Mouse (Mus musculus) liver, embryonic 14.5 days (tissue): Measurements from ENCODE around the gene Acad12. TPM values are rescaled to one million over a fixed set of nuclear protein-coding genes. Genes with fewer than 3 reads are reported as not detected.
"Not testable (repeated sequence)": the region's sequence is repeated elsewhere in the genome, so short reads cannot be mapped to it uniquely, and the experiment has no call there.

Experiments used
- ATAC-seq: fragments of 200-750 bp; cut with Nextera tagmentation; 2 replicates; pipeline ENCODE4 v1.8.0; 2017; ENCODE audit warnings: moderate number of reproducible peaks, mild to moderate bottlenecking, moderate library complexity; ENCODE audit not compliant: insufficient read depth
- DNase-seq, 3 experiments: peaks; one replicate each; pipeline ENCODE4 v3.0.0-alpha.2; 2012 to 2013; ENCODE audit warnings: low read depth in 3 of 3, low spot score in 3 of 3
- H3K27ac ChIP-seq: fragments of 300-500 bp; sonication (generic); 2 replicates; pipeline ENCODE4 v1.5.1; 2014; ENCODE audit warnings: moderate library complexity, mild to moderate bottlenecking, control low read depth, inconsistent platforms
- H3K27me3 ChIP-seq: fragments of 300-500 bp; sonication (generic); 2 replicates; pipeline ENCODE4 v1.6.1; 2014; ENCODE audit warnings: mild to moderate bottlenecking, low read length, moderate library complexity; ENCODE audit not compliant: control insufficient read depth, insufficient read depth
- H3K36me3 ChIP-seq: fragments of 300-500 bp; sonication (generic); replicated peaks from 2 replicates; pipeline ENCODE4 v1.6.1; 2014; ENCODE audit warnings: low read depth; ENCODE audit not compliant: control insufficient read depth, insufficient read depth
- H3K4me1 ChIP-seq, 2 experiments: fragments of 200-500 bp in 1 of 2; fragments of 300-500 bp in 1 of 2; sonication (generic) in 1 of 2; replicated peaks; 2 replicates each; pipeline ENCODE4 v1.6.1; 2012 to 2014; ENCODE audit warnings: antibody characterized with exemption in 1 of 2, inconsistent platforms in 1 of 2, low read length in 1 of 2; ENCODE audit not compliant: control insufficient read depth in 2 of 2, insufficient read depth in 2 of 2
- H3K4me2 ChIP-seq: fragments of 300-500 bp; sonication (generic); 2 replicates; pipeline ENCODE4 v1.6.1; 2014; ENCODE audit warnings: low read depth, mild to moderate bottlenecking, control low read depth, moderate library complexity
- H3K4me3 ChIP-seq, 2 experiments: fragments of 200-500 bp in 1 of 2; fragments of 300-500 bp in 1 of 2; sonication (generic) in 1 of 2; 2 replicates each; pipeline ENCODE4 v1.5.1; 2012 to 2014; ENCODE audit warnings: low read depth in 2 of 2, low read length in 2 of 2, mild to moderate bottlenecking in 2 of 2, control low read depth in 1 of 2, inconsistent platforms in 1 of 2, moderate library complexity in 1 of 2; ENCODE audit not compliant: insufficient read depth in 1 of 2
- H3K9ac ChIP-seq: fragments of 300-500 bp; sonication (generic); replicated peaks from 2 replicates; pipeline ENCODE4 v1.6.1; 2014; ENCODE audit warnings: mild to moderate bottlenecking, control low read depth, moderate library complexity
- H3K9me3 ChIP-seq: fragments of 300-500 bp; sonication (generic); 2 replicates; pipeline ENCODE4 v1.6.1; 2016; ENCODE audit warnings: low read length, mixed read lengths; ENCODE audit not compliant: control insufficient read depth
- CTCF ChIP-seq: IDR thresholded peaks from 2 replicates; pipeline ENCODE4 v1.5.1; 2016; ENCODE audit warnings: antibody characterized with exemption, low read depth, control low read depth
- EP300 ChIP-seq: IDR thresholded peaks from 2 replicates; pipeline ENCODE4 v1.6.1; 2016; ENCODE audit warnings: antibody characterized with exemption, low read depth
- WGBS: fragments of 180-500 bp; shearing (Covaris S2); extraction: QIAGEN DNeasy Blood & Tissue Kit; methylation state at CpG from one replicate; pipeline ENCODE4 v1.1.7; 2014; ENCODE audit not compliant: insufficient replicate concordance; 5-methylcytosine and 5-hydroxymethylcytosine counted together
- polyA plus RNA-seq, 2 experiments: library from polyadenylated mRNA; depleted of rRNA in 1 of 2; stranded (reverse) in 1 of 2; unstranded in 1 of 2; fragments of >200 nt; fragmentation: Nextera tagmentation in 1 of 2; extraction: Ambion mirVana in 1 of 2; gene quantifications; 2 replicates each; pipeline versions ENCODE4 v1.2.1 to v1.2.3; 2012 to 2014

Acad12 gene
- polyA plus RNA-seq, 2 experiments, result 0.69 to 1.1 TPM

DNA sequence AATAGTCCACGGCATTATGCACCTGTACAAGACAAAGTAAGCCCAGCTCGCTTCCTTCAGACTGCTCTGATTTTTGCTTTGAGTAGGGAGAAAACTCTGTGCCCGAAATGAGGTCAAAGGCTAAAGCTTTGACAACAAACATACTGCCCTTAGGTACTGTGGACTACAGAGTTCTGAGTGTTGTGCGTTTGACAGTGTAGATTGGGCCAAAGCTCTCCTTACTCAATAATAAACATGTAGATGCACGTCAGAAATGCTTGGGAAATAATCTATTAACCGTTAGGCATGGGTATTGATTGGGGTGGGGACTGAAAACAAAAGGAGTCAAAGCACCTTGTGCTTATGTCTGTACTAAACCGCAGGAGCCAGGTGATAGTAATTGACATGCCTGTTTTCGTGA lies 44.7 kb upstream of the Acad12 start:
- no peaks in the 10 kb centered on the region for H3K9me3 ChIP-seq
- DNase-seq (no peak), ATAC-seq (no peak)
- H3K4me3 ChIP-seq, result no peak overlapping the region
- H3K9ac ChIP-seq, result no peak overlapping the region
- H3K27me3 ChIP-seq, result no peaks in the 10 kb centered on the region
- no peak overlapping the region for H3K4me2 ChIP-seq
- H3K27ac ChIP-seq, result no peak overlapping the region
- H3K36me3 ChIP-seq, result peaks cover 30% of the 10 kb centered on the region
- TF ChIP-seq CTCF (no peak), EP300 (no peak)
- 81% methylated on average over 8 of the region's 8 CpGs for WGBS
- peaks cover 4 to 17% of the 10 kb centered on the region in 2 experiments for H3K4me1 ChIP-seq

DNA sequence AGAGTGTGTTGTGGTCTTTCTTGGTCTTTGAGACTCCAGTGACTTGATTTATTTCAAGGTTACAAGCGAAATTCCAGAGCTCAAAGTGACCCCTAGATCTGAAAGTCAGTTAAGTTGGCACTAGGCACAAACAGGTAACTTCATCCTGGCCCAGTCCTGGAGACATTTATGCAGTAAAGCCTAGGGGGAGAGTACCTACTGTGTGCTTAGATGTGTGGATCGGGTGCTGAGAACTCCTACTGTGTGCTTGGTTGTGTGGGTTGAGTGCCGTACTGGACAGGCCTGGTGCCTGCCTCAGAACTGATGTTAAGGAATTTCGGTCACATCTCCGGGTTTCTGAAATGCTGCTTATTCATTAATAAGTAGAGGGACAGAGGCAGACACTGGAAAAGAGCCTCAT lies 42.8 kb upstream of the Acad12 start:
- Histone ChIP-seq H3K27me3 (no peaks in the 10 kb centered on the region), H3K4me3 (peak overlapping the region; percentile 88 to 90), H3K4me2 (peak overlapping the region; percentile 72), H3K9ac (peak overlapping the region; percentile 79), H3K4me1 (peaks cover 4 to 17% of the 10 kb centered on the region in 2 experiments), H3K36me3 (peaks cover 24% of the 10 kb centered on the region), H3K27ac (no peak overlapping the region), H3K9me3 (no peaks in the 10 kb centered on the region)
- 89% methylated on average over 5 of the region's 5 CpGs for WGBS
- TF ChIP-seq EP300 (no peak), CTCF (no peak)
- ATAC-seq (no peak), DNase-seq (no peak)

DNA sequence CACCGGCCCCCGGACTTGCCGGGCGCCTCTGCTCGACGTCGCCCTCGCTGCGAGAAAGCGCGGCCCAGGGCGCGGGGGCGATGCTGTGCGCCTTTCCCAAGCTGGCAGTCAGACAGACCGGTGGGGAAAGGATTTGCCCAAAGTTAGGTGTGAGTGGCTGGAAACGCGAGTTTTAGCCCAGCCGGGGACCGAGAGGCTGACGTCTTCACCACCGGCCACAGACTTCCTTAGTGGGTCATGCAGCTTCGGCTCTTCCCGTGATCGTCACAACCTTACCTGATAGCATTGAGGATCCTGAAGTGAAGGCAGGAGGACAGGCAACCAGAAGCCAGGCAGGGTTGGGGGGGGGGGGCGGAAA lies 42.1 kb upstream of the Acad12 start:
- Histone ChIP-seq H3K27me3 (no peaks in the 10 kb centered on the region), H3K27ac (peak overlapping the region; percentile 38), H3K36me3 (peaks cover 21% of the 10 kb centered on the region), H3K4me3 (peak overlapping the region; percentile 88 to 90), H3K9me3 (no peaks in the 10 kb centered on the region), H3K4me1 (peaks cover 4 to 17% of the 10 kb centered on the region in 2 experiments), H3K9ac (peak overlapping the region; percentile 79), H3K4me2 (peak overlapping the region; percentile 72)
- under 1% methylated on average over 26 of the region's 26 CpGs for WGBS
- no peak for TF ChIP-seq CTCF
- TF ChIP-seq EP300, result no peak
- DNase-seq, result peak in 1 of 3 experiments; percentile 16
- peak; percentile 37; the same call in 1 of the 2 replicates for ATAC-seq

- peak within 1 kb of the TSS; percentile 79 for H3K9ac ChIP-seq
- WGBS, result under 1% methylated on average over 85 of the region's 85 CpGs
- H3K4me1 ChIP-seq, result peaks cover 4 to 17% of the 10 kb centered on the region in 2 experiments
- H3K9me3 ChIP-seq, result no peaks in the 10 kb centered on the region
- H3K36me3 ChIP-seq, result peaks cover 21% of the 10 kb centered on the region
- ATAC-seq, result peak; percentile 86
- H3K4me3 ChIP-seq, result peak within 1 kb of the TSS; percentile 88 to 90
- no peaks in the 10 kb centered on the region for H3K27me3 ChIP-seq
- peak within 1 kb of the TSS; percentile 38 for H3K27ac ChIP-seq
- H3K4me2 ChIP-seq, result peak within 1 kb of the TSS; percentile 72
- DNase-seq, result peak; percentile 75 to 79 (median 78)
- no peak for TF ChIP-seq CTCF
- no peak for TF ChIP-seq EP300
These were observed 41.5 kb upstream of the Acad12 start, which contains the start of the genes Acad10 and Brap for GRCm38 (mm10) chr5:121660059-121660896. Gene Acad10 (minus strand): TSS chr5:121660514. Gene Brap (plus strand): TSS chr5:121660563.

- H3K9ac ChIP-seq, H3K9me3 ChIP-seq, H3K4me3 ChIP-seq, H3K27ac ChIP-seq, DNase-seq, H3K27me3 ChIP-seq, H3K36me3 ChIP-seq, H3K4me2 ChIP-seq, ATAC-seq: not testable (repeated sequence)
- WGBS, result 76% methylated on average over 6 of the region's 6 CpGs
- peaks cover 4 to 17% of the 10 kb centered on the region in 2 experiments for H3K4me1 ChIP-seq
These were observed 38.9 kb upstream of the Acad12 start for GRCm38 (mm10) chr5:121657656-121658055.

- not testable (repeated sequence) for H3K4me3 ChIP-seq, H3K27me3 ChIP-seq, H3K27ac ChIP-seq, ATAC-seq, H3K9ac ChIP-seq, H3K4me2 ChIP-seq, H3K9me3 ChIP-seq, DNase-seq, H3K36me3 ChIP-seq
- 39% methylated on average over 6 of the region's 6 CpGs for WGBS
- peaks cover 4 to 13% of the 10 kb centered on the region in 2 experiments for H3K4me1 ChIP-seq
These were observed 38.1 kb upstream of the Acad12 start for GRCm38 (mm10) chr5:121656866-121657265.
